Mouse (Mus musculus): Measurements from ENCODE around the gene Pcsk6.
"Not testable (repeated sequence)": the region's sequence is repeated elsewhere in the genome, so short reads cannot be mapped to it uniquely, and the experiment has no call there.

Gene Pcsk6

GRCm38 (mm10) chr7:65881290-65881688 is 19.8 kb downstream of the Pcsk6 start:
- no peak for DNase-seq (ENCODE audit: low read depth, low spot score)

- DNase-seq (ENCODE audit: low read depth, low spot score), result no peak
These were observed 23.4 kb downstream of the Pcsk6 start for GRCm38 (mm10) chr7:65884928-65885327.

- DNase-seq (ENCODE audit: low read depth, low spot score), result no peak
These were observed 24.3 kb downstream of the Pcsk6 start for GRCm38 (mm10) chr7:65885819-65886218.

DNA sequence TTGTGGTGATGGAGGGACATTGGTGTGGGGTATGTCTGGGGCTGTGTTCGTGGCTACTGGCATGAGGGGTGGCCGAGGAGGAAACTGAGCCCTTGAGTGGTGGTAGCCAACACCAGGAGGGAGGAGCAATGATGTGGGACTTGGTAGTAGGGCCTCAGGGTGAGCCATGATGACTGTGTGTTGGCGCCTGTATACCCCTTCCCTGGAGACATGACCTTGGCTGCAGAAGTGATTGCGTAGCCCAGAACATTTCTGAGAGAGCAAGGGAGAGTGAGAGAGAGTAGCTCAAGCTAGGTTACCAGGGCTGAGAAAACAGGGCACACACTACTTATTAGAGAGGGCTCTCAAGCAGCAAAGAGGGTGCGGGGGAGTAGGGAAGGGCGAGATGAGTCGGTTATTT is 30.3 kb downstream of the Pcsk6 start:
- no peak for DNase-seq (ENCODE audit: low read depth, low spot score)

DNA sequence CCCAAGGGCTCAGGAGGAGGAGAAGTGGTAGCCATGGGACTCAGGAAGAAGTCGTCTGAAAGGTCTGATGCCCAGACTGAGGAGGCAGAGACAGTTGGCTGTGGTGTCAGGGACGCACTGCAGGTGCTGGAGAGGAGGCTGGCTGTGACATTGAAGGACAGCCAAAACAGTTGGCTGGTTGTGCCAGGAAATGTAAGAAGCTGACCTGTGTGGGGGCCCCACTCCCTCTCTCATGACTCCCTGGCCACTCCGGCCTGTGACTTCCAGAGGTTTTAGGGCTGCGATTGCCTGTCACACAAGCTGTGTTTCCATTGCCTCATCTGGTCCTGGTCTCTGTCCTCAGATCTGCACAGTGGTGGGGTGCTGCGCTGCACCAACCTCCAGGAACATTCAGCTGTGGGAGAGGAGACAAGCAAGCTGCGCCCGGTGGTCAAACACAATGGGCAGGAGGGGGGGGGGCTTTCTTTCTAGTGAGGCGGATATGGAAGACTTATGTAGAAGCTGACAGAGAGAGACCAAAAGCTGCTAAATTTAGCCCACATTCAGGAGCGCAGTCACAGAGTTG is 30.8 kb downstream of the Pcsk6 start:
- DNase-seq (ENCODE audit: low read depth, low spot score), result no peak

- DNase-seq (ENCODE audit: low read depth, low spot score), result no peak
These were observed 32.0 kb downstream of the Pcsk6 start for GRCm38 (mm10) chr7:65893546-65893945.

GRCm38 (mm10) chr7:65895262-65895661 is 33.7 kb downstream of the Pcsk6 start:
- DNase-seq (ENCODE audit: low read depth, low spot score), result no peak

DNA sequence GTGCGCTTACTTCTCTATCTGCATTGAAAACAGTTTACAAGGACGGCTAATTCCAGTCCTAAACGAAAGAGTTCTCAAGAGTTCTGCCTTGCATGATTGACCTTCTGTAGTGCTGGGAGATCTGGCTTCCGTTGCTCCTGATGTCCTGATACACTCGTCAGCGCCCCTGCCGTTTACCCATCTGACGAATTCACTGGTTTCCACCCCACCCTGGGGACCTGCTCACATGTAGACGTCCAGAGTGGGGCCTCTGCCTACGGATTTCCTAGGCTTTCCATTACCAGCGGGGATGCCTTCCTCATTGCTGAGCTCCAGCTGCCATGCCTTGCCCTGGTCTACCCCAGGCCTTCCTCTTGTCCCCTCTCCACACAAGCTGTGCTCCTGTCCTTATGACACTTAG is 39.7 kb downstream of the Pcsk6 start:
- no peak for DNase-seq (ENCODE audit: low read depth, low spot score)

DNA sequence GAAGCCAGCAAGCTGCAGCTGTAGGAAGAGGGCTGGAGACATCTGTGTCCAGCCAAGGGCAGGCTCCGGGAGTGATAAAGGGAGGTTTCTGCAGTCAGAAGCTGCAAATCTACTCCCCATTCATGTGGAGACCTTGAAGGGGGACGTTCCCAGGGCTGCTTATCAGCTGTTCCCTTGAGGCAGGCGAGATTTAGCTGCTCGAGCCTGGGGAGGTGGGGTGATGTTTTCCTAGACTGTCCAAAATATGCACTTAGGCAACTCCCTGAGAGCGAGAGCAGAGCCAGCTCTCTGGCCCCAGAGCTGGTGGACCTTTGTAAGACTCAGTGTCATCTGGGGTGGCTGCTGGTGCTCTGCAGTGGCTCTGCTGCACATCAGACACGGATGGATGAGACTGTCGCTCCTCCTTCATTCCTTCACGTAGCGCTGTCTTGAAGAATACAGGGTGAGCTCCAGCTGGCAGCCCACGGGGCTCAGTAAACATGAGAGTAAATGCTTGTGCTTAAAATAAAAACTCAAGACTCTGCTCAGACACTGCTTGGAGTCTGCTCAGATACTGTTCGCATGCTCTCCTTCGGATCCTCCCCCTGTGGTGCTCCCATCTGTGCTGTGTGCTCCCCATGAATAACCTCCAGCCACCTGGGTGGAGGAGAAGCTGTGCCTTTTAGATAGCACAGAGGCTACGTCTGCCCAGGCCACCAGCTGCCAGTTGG is 41.1 kb downstream of the Pcsk6 start:
- no peak for DNase-seq (ENCODE audit: low read depth, low spot score)

DNA sequence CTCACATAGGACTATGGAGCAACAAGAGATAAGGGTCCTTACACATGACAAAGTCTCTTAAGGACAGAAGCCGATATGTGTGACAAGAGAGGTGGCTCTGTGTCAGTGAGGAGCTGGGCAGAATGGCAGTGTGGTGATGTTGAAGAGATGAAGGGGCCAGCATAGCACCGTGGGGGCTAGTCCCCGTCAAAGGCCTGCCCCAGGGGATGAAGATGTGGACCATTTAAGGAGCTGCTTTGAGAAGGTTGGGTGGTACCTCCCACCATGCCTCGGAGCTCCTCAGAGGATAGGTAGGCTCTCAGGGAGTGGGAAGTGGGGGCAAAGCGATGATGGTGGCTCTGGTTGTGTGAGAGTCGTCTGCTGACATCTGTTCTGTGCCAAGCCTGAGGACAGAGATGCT is 41.9 kb downstream of the Pcsk6 start:
- DNase-seq (ENCODE audit: low read depth, low spot score), result no peak

- no peak for DNase-seq (ENCODE audit: low read depth, low spot score)
These were observed 45.2 kb downstream of the Pcsk6 start for GRCm38 (mm10) chr7:65906528-65907272.

- no peak for DNase-seq (ENCODE audit: low read depth, low spot score)
These were observed 48.0 kb downstream of the Pcsk6 start for GRCm38 (mm10) chr7:65909343-65910127.

DNA sequence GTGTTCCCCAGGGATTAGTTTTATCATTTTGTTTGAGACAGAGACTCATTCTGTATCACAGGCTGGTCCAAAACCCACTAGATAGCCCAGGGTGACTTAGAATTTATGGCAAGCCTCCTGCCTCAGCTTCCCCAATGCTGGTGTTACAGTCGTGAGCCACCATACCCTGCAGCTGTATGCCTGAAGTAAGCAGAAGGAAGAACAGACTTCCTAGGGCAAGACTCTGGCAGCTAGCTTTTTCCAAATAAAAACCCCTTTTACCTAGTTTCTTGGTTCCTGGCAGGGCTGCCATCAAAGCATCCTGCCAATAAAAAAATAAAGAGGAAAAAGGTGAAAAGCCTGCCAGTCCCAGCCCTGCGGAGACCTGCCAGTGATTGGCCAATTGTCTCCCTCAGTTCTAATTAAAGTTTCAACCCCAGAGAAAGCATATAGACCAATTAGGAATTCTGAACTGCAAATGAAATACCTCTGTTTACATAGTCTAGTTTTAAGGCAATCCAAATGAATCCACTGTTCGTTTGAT is 51.6 kb downstream of the Pcsk6 start:
- no peak for DNase-seq (ENCODE audit: low read depth, low spot score)

GRCm38 (mm10) chr7:65914761-65915301 is 53.3 kb downstream of the Pcsk6 start:
- no peak for DNase-seq (ENCODE audit: low read depth, low spot score)

DNA sequence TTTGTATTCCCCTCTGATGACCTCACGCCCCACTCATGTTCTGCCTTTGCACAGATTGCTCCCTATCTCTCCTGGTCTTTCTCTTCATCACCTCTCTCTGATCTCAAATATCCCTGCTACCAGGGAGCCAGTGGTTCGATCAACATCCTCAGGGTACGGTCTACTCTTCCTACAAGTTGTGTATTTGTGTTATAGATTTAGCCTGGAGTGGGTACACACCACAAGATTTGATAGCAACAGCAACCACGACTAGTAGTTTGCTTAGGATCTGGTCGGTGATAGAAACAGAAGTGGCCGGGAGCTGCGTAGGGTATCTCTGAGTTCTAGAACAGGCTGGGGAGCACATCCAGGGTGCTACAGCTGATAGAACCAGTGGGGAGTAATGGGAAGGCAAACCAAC is 54.3 kb downstream of the Pcsk6 start:
- DNase-seq (ENCODE audit: low read depth, low spot score), result no peak

- no peak for DNase-seq (ENCODE audit: low read depth, low spot score)
These were observed 55.0 kb downstream of the Pcsk6 start for GRCm38 (mm10) chr7:65916566-65916965.

DNA sequence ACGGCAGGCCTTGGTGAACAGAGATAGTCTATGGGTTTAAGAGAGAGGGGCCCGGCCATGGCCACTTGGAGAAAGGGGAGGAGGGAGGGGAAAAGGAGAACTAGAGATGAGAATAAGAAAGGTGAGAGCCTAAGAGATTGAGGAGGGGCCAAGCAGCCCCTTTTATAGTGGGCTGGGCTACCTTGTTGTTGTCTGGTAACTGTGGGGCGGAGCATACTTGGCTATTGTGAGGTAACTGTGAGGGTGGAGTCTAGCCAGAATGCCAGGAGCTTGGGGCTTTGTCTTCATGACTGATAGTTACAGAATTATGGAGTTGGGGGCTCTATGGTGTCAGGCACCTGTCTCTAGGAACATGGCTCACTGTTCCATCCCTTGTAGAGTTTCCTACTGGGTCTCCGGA is 56.9 kb downstream of the Pcsk6 start:
- no peak for DNase-seq (ENCODE audit: low read depth, low spot score)

- DNase-seq (ENCODE audit: low read depth, low spot score), result no peak
These were observed 67.9 kb downstream of the Pcsk6 start for GRCm38 (mm10) chr7:65929398-65929797.

DNA sequence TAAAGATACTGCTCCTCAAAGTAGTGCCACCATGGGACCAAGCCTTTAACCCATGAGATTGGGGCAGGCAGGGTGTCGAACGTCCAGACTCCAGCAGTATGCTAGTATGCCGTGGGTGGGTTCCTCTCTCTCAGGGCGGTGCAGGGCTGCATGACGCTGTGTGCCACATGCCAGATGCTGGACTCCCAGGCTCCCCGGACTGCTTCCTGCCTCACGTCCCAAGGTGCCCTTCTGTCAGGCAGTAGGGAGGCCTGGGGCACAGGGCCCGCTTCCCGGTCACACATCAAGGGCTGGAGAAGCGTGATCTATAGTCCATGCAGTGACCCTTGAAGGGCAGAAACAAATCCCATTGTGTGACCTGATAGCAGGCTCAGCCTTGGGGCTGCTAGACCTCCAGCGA is 68.9 kb downstream of the Pcsk6 start:
- DNase-seq (ENCODE audit: low read depth, low spot score), result peak; percentile 11

DNA sequence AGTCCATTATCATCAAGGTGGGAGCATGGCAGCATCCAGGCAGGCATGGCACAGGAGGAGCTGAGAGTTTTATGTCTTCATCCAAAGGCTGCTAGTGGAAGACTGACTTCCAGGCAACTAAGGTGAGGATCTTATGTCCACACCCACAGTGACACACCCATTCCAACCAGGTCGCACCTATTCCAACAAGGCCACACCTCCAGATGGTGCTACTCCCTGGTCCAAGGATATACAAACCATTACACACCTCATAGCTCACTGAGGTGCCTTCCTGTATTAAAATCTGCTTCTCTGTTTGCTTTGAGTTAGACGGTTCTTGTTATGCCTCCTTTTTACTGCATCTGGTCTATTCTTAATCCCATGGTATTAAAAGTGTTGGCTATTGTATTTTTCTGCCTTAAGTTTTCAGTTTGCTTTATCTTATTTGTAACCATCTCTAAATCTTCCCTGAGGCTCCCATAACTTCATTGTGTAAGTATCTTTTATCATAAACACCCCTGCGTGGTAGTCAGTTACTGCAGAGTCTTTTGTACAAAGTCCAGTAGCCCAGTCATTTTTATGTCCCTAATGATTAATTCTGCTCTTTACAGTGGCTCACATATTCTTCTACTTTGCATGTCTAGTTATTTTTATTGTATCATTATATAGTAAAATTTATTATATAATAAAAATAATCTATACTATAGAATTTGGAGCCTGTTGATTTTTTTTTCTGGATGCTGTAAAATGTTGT is 72.9 kb downstream of the Pcsk6 start:
- DNase-seq (ENCODE audit: low read depth, low spot score), result not testable (repeated sequence)

GRCm38 (mm10) chr7:65935211-65935610 is 73.7 kb downstream of the Pcsk6 start:
- no peak for DNase-seq (ENCODE audit: low read depth, low spot score)
